Mouse (Mus musculus) mature B cell (primary cell): ENCODE results near the gene Tex101.
"Not testable (repeated sequence)": the region's sequence is repeated elsewhere in the genome, so short reads cannot be mapped to it uniquely, and the experiment has no call there.

Experiments
- in situ Hi-C: fragments of 300-500 bp; cut with MboI; formaldehyde crosslinking; loops from 2 replicates; pipeline ENCODE4 v1.14.3; 2019

The Tex101 gene

DNA sequence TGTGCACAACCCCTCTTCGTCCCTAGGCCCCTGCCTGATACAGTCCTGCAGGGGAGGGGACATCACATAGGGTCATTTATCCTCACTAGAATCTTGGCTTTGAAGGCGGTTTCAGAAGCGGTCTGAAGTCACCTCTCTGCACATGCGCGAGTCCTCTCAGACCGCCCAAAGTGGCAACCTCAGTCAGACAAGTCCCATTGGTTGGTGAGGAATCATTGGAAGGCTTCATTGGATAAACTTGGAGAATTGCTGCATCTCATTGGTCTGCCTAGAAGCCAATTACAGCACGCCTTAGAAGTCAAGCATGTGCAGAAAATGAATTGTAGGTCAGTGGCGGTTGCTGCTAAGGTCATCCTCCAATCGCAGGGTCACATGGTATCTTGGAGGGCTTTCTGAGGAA lies at the start of gene Tex101:
Tex101 (minus strand) TSS at position 101 of the 400 bp plus-strand sequence.
- in situ Hi-C loops = no loop called here

DNA sequence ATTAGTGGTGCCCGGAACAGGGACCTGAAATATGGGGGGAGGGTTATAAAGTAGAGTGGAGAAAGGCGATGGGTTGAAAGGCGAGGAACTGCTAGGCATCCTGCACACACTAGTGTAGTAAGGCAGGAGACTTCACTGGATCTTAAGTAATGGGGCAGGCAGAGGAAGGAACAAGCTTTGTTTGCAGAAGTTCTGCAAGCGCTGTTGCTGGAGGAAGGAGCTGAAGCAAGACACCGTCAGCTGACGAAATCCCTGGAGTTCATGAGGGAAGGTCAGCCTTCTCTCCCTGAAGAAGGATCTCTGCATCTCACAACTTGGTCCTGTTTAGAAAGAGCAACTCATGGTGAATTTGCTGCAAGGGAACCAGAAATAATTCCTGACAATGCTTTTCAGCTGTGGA lies 38.6 kb upstream of the Tex101 start:
- in situ Hi-C loops = no loop called here

DNA sequence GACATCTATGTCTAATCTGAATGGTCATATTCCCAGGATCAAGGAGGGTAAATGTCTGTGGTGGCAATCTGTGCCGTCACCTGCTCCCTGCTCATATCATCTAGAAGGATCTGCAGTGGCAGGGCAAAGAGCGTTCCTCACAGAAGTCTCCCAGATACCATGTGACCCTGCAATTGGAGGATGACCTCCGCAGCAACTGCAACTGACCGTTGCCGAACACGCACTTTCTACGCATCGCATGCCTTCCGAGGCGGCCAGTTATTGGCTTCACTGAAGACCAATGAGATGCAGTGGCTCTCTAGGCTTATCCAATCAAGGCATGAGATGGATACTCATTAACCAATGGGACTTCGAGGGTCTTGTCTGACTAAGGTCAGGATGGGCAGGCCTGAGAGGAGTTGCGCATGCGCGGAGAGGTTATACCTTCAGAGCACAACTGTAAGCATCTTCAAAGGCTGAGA lies 32.4 kb upstream of the Tex101 start, which contains the start of gene BC049730:
BC049730 (plus strand) TSS at position 411 of the 461 bp plus-strand sequence.
- in situ Hi-C loops = no loop called here

GRCm38 (mm10) chr7:24702841-24703240 lies 26.4 kb upstream of the Tex101 start:
- in situ Hi-C loops = not testable (repeated sequence)

- in situ Hi-C loops = not testable (repeated sequence)
Measured at GRCm38 (mm10) chr7:24697891-24698290, 21.4 kb upstream of the Tex101 start.

- in situ Hi-C loops = not testable (repeated sequence)
Measured at GRCm38 (mm10) chr7:24692693-24693092, 16.2 kb upstream of the Tex101 start.

- in situ Hi-C loops = not testable (repeated sequence)
Measured at GRCm38 (mm10) chr7:24687519-24687918, 11.0 kb upstream of the Tex101 start.

DNA sequence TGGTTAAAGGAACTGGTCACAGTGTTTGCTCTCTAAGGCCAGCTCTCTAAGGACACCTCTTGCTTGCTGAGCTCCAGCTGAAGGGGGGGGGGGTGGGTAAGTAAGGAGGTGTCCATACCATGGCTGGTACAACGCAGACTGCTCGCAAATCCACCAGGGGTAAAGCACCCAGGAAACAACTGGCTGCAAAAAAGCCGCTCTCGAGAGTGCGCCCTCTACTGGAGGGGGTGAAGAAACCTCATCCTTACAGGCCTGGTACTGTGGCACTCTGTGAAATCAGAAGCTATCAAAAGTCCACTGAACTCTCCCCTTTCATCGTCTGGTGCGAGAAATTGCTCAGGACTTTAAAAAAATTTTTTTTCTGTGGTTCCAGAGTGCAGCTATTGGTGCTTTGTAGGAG lies 7.6 kb upstream of the Tex101 start:
- in situ Hi-C loops = not testable (repeated sequence)

DNA sequence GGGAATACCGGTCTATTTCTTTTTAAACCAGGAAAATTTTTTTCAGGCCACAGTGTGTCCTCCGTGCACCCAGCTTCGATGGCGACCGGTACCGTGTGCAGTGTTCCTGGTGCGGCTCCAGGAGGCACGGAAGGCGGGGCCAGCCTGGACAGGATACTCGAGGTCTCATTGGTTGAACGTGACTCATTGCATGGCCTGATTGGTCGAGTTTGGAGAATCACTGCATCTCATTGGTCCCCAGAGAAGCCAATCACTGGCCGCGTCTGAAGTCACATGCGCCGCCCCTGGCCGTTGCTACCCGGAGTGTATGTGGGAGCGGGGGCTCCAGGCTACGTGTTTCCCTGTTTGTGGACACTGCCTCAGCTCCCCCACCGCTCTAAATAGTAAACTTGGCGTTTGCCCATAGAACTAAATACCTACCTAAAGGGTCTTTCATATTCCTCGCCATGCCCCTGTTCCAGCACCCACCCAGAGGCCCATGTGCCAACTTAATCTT lies 4.5 kb downstream of the Tex101 start:
- in situ Hi-C loops = no loop called here

- in situ Hi-C loops = no loop called here
Measured at GRCm38 (mm10) chr7:24664959-24665358, 11.5 kb downstream of the Tex101 start.

- in situ Hi-C loops = no loop called here
Measured at GRCm38 (mm10) chr7:24664301-24664700, 12.2 kb downstream of the Tex101 start.

DNA sequence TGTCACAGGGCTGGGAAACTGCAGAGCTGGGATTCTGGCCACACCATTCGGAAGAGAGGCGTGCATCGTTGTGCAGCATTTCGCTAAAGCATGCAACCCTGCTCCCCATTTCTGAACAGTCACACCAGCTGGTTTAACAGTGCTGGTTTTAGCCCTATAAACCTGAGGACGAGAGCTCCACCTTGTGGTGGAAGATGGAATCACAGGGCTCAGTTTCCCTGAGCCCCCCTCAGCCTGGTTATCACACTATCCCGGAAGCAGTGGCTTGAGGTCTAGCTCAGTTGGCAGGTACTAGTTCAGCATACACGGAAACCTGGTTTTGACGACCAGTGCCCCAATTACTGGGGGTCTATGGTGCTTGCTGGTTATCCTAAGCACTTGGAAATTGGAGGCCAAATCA lies 13.9 kb downstream of the Tex101 start:
- in situ Hi-C loops = no loop called here

DNA sequence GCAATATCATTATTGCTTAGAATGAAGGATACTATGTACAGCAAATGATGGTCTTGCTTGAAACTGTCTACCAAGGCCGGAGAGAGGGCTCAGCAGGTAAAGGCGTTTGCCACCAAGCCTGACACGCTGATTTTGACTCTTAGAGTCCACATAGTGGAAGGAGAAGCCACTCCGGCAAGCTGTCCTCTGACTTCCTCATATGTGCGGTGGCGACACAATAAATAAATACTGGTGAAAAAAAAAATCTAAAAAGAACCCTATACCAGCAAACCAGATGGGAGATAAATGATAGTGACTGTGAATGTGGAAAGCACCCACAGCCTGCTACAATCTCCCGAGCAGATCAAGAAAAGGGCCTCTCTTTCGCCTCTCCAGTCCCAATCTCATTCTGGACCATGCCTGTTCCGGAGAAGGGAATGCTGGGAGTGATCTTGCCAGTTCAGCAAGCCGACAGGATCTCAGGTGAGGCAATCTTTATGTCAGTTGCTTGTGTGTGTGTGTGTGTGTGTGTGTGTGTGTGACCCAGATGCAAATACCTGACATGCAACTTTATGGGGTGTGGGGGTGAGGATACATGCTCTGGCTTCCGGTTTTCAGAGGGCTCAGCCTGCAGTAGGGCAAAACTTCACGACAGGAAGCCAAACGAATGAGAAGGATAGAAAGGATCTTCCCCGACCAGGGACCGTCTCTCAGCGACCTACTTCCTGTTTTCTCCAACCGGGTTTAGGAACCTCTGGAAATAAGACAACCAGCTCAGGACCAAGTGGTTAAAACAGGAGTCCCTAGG lies 15.2 kb downstream of the Tex101 start:
- in situ Hi-C loops = no loop called here

GRCm38 (mm10) chr7:24659737-24660357 lies 16.6 kb downstream of the Tex101 start:
- in situ Hi-C loops = no loop called here

- in situ Hi-C loops = no loop called here
Measured at GRCm38 (mm10) chr7:24653681-24654080, 22.8 kb downstream of the Tex101 start.

DNA sequence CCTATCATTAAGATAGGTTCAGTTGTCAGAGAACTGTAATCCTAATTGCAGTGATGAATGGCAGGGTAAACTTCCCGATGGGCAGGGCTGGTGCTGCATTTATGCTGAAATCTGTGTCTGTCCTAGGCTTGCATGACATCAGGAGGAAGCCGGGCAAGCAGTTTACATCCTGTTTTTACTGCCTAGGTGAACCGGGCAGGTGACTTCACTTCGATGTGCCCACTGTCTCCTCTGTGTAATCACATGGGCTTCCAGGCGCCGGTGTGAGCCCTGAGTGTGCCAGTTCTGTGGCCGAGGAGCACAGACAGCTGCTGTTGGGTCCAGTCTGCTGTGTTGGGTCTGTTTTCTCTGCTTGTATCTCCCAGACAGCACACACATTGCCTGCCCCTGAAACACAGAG lies 30.0 kb downstream of the Tex101 start:
- in situ Hi-C loops = no loop called here

- in situ Hi-C loops = loop anchor here (5.0 kb wide), 1 partner anchor 38 kb away; no protein-coding TSS in a partner anchor
Measured at GRCm38 (mm10) chr7:24644996-24645395, 31.5 kb downstream of the Tex101 start.

- in situ Hi-C loops = loop anchor here (5.0 kb wide), 1 partner anchor 37 kb away; no protein-coding TSS in a partner anchor
Measured at GRCm38 (mm10) chr7:24644492-24644891, 32.0 kb downstream of the Tex101 start.

DNA sequence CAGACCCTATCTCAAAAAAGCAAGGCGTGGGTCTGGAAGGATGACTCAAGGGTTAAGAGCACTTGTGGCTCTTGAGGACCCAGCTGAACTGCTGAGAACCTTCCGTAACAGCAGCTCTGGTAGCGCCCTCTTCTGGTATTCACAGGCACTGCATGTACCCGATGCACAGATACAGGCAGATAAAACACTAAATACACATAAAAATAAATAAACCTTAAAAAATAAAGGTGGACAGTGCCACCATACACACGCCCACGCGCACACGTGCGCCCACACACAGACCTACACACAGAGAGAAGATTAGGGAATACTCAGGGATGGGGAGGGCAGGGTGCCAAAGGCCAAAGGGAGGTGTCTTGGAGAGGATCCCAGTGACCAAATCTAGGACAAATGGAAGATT lies 34.0 kb downstream of the Tex101 start:
- in situ Hi-C loops = loop anchor here (5.0 kb wide), 1 partner anchor 35 kb away; no protein-coding TSS in a partner anchor

- in situ Hi-C loops = loop anchor here (5.0 kb wide), 1 partner anchor 33 kb away; no protein-coding TSS in a partner anchor
Measured at GRCm38 (mm10) chr7:24640450-24640849, 36.0 kb downstream of the Tex101 start.

DNA sequence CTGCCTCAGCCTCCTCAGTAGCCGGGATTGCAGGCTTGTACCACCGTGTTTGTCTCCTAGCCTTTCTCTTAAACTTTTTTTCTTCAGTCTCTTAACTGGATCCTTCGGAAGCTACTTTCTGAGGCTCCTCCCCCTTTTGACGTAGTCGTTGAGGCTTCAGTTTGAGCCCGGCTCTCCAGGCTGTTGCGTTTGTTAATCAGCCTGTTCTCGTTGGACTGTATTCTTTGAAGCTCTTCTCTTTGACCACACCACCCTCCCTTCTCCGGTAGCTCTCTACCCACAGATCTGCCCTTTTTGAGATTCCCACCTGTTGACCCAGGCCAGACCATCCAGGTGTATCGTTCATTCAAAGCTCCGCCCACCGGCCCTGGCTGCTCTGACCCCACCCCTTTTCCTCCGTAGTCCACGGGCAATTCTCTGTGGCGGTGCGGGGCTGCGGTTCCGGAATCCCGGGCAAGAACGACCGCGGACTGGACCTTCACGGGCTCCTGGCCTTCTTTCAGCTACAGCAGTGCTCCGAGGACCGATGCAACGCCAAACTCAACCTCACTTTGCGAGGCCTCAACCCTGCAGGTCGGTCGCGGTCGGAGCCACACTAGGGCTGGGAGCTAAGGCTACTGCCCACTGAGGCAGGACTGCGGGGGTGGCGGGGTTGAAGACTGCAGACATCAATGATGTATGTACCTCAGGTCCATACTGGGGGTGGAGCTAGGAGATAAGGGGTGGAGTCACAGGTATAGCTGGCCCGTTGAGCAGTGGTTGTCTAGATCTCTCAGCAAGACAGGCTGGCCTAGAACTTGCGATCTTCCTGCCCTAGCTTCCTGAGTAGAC lies 38.2 kb downstream of the Tex101 start:
- in situ Hi-C loops = no loop called here

DNA sequence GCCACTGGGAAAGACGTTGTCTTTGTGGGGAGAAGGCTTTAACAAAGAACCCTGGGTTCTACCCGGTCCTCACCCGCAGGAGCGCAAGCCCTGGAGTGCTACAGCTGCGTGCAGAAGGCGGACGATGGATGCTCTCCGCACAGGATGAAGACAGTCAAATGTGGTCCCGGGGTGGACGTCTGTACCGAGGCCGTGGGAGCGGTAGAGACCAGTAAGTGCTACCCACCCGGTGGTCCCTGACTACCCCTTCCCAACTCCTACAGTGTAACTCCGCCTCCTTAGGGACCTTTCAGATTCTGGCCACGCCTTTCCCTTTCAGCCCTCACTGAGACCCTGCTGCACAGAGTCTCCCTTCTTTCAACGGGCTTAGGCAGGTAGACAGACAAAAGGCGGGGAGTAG lies 39.4 kb downstream of the Tex101 start:
- in situ Hi-C loops = no loop called here
